Mouse (Mus musculus): ENCODE measurements around the gene Tshz2. TPM values are rescaled to one million over a fixed set of nuclear protein-coding genes. Genes with fewer than 3 reads are reported as not detected.

Gene Tshz2
- total and polyA plus RNA-seq, 2 experiments from 2014 or later, result 29.0 to 40.2 TPM

DNA sequence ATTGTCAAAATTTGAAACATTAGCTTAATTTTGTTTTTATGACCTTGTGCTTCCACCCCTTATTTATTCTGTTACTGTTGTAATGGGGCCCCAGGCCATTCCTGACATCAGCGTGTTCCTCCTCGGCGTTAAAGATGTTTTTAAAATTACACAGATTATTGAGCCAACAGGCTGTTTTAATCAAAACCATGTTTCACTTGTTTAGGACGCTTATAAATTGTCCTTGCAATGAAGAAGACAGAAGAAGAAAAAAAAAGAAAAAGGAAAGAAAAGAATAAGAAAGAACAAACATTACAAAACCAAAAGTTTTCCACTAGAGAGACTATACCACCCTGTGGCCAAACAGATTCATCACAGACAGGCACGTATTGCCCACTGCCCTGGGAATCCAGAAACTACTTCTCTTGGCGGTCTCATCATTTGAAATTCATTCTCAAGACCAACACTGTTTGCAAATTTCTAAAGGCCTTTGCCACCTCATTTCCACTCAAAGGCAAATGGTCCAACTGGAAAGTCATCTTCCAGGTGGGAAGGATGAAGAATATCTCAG, 444.2 kb downstream of the Tshz2 start:
- no peak for ATAC-seq
- no peak overlapping the region for H3K27ac ChIP-seq
- 69% methylated on average over 6 of the region's 6 CpGs for WGBS
- H3K27me3 ChIP-seq (ENCODE audit: insufficient read depth, low read length), result no peaks in the 10 kb centered on the region
- no peak overlapping the region for H3K9ac ChIP-seq (replicated peaks; ENCODE audit: low read length)
- H3K9me3 ChIP-seq (ENCODE audit: low read length), result no peaks in the 10 kb centered on the region
- no peak overlapping the region for H3K4me2 ChIP-seq (ENCODE audit: low read depth, low read length)
- TF ChIP-seq CTCF (IDR thresholded peaks at IDR 0.05; ENCODE audit: low read depth), result peak; percentile 56
- H3K4me1 ChIP-seq (ENCODE audit: insufficient read depth, low read length), result no peaks in the 10 kb centered on the region
- DNase-seq (ENCODE audit: low spot score), result peak; percentile 23
- H3K36me3 ChIP-seq (ENCODE audit: insufficient read depth, low read length), result no peaks in the 10 kb centered on the region
- H3K4me3 ChIP-seq (ENCODE audit: low read length), result no peak overlapping the region

DNA sequence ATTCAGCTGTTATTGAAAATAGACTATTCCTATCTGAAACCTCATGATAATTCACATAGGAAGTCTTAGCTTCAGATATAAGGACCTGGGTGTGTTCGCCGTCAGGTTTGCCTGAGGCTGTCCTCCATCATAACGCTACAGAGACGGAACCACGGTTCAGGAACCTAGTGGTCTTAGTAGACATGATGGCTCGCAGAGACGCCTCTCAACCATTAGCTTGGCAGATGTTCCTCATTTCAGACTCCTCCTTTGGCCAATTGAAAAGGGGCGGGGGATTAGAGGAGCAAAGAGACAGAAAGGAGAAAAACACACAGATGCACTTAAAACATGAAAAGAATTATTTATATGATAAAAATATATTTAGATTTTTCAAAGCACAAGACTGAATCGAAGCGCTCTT, 445.2 kb downstream of the Tshz2 start:
- no peaks in the 10 kb centered on the region for H3K4me1 ChIP-seq (ENCODE audit: insufficient read depth, low read length)
- no peak for TF ChIP-seq CTCF (IDR thresholded peaks at IDR 0.05; ENCODE audit: low read depth)
- no peaks in the 10 kb centered on the region for H3K9me3 ChIP-seq (ENCODE audit: low read length)
- H3K36me3 ChIP-seq (ENCODE audit: insufficient read depth, low read length), result no peaks in the 10 kb centered on the region
- no peak overlapping the region for H3K4me3 ChIP-seq (ENCODE audit: low read length)
- H3K9ac ChIP-seq (replicated peaks; ENCODE audit: low read length), result no peak overlapping the region
- DNase-seq (ENCODE audit: low spot score), result no peak
- WGBS, result 85% methylated on average over 10 of the region's 10 CpGs
- no peak overlapping the region for H3K27ac ChIP-seq
- no peaks in the 10 kb centered on the region for H3K27me3 ChIP-seq (ENCODE audit: insufficient read depth, low read length)
- H3K4me2 ChIP-seq (ENCODE audit: low read depth, low read length), result no peak overlapping the region
- ATAC-seq, result no peak

DNA sequence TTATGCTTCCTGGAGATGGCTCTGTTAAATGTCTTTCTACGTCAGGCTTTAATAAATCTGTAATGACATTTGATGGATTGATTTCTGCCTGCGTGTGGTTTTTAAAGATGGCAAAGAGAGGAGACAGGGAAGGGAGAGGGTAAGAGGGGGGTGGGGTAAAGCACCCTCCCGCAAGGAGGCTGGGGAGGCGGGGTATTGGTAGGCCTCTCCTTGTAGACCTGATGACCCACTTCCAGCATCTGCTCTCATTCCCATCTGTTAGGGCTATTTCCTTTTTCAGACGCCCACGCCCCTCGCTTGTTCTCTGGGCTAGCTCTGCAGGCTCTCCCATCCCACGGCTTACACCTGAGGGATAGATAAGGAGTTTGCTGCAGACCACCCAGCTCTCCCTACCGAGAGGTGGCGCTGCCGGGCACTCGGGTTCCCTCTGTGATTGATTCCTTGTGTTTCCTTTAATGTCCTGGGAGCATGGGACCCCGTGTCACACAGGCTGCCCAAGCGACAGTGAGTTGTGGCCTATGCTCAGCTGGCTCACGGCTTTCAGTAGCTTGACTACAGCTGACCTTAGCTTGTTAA, 445.7 kb downstream of the Tshz2 start:
- no peaks in the 10 kb centered on the region for H3K4me1 ChIP-seq (ENCODE audit: insufficient read depth, low read length)
- no peaks in the 10 kb centered on the region for H3K9me3 ChIP-seq (ENCODE audit: low read length)
- no peak overlapping the region for H3K9ac ChIP-seq (replicated peaks; ENCODE audit: low read length)
- DNase-seq (ENCODE audit: low spot score) (no peak), ATAC-seq (no peak)
- 54% methylated on average over 15 of the region's 15 CpGs for WGBS
- no peak overlapping the region for H3K4me2 ChIP-seq (ENCODE audit: low read depth, low read length)
- H3K27ac ChIP-seq, result no peak overlapping the region
- TF ChIP-seq CTCF (IDR thresholded peaks at IDR 0.05; ENCODE audit: low read depth), result peak; percentile 33
- H3K4me3 ChIP-seq (ENCODE audit: low read length), result no peak overlapping the region
- H3K27me3 ChIP-seq (ENCODE audit: insufficient read depth, low read length), result no peaks in the 10 kb centered on the region
- H3K36me3 ChIP-seq (ENCODE audit: insufficient read depth, low read length), result no peaks in the 10 kb centered on the region

DNA sequence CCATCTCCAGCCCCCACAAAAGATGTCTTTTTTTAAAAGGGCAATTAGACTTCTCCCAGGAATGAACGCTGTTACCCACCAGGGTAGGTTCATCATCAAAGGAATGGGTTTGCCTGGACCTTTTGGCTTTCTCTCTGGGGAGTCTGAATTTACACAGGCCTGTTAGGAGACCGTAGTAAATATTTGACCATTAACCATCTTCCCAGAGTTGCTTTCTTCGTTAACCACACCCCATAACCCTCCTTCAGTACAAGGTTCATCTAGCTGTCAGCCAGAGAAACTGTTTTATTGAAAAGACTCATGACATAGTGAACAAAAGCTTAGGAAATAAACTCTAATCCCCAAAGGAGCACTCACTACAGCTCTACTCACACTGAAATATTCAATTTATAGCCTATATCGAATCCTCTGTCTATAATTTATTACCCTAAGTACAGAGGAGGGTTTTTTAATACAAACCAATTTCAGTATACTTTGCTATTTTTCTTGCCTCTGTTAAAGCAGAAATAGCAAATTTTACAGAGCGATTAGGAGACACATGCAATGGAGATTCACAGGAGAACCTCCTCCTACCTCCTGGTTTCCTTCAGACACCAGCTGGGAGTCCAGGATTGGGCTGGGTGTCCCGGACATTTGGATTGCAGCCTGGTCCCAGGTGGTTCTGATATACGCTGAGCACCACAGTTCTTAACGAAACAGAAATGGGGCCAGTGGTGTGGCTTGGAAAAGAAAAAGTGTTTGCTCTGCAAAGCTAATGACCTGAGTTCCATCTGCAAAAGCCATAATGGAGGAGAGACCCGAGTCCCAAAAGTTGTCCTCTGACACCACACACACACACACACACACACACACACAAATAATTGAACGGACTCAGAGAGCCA, 459.0 kb downstream of the Tshz2 start:
- H3K27me3 ChIP-seq (ENCODE audit: insufficient read depth, low read length), result no peaks in the 10 kb centered on the region
- no peaks in the 10 kb centered on the region for H3K36me3 ChIP-seq (ENCODE audit: insufficient read depth, low read length)
- H3K9me3 ChIP-seq (ENCODE audit: low read length), result no peaks in the 10 kb centered on the region
- DNase-seq (ENCODE audit: low spot score) (no peak), ATAC-seq (no peak)
- H3K4me2 ChIP-seq (ENCODE audit: low read depth, low read length), result no peak overlapping the region
- H3K27ac ChIP-seq, result no peak overlapping the region
- TF ChIP-seq CTCF (IDR thresholded peaks at IDR 0.05; ENCODE audit: low read depth), result no peak
- H3K4me3 ChIP-seq (ENCODE audit: low read length), result no peak overlapping the region
- H3K4me1 ChIP-seq (ENCODE audit: insufficient read depth, low read length), result no peaks in the 10 kb centered on the region
- no peak overlapping the region for H3K9ac ChIP-seq (replicated peaks; ENCODE audit: low read length)
- 67% methylated on average over 10 of the region's 10 CpGs for WGBS

DNA sequence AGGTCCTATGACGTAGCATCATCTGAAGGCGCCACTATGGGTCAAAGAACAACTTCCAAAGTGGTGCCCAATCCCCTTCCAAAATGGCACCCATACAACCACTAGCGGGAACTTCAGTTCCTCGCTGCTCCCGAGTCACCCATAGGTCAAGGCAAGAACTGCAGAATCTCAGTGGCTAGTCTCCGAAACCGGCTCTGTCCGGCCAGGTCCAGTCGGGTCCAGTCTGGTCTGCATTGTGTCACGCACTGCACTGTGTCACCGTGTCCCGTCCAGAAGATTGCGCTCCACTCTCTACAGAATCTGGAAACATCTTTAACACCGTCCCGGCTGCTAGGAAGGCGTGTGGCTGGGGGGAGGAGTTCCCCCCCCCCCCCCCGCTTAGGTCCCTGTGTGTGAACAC, 461.4 kb downstream of the Tshz2 start:
- H3K27ac ChIP-seq, result no peak overlapping the region
- no peaks in the 10 kb centered on the region for H3K36me3 ChIP-seq (ENCODE audit: insufficient read depth, low read length)
- TF ChIP-seq CTCF (IDR thresholded peaks at IDR 0.05; ENCODE audit: low read depth), result no peak
- H3K4me3 ChIP-seq (ENCODE audit: low read length), result no peak overlapping the region
- no peak overlapping the region for H3K4me2 ChIP-seq (ENCODE audit: low read depth, low read length)
- H3K9ac ChIP-seq (replicated peaks; ENCODE audit: low read length), result no peak overlapping the region
- H3K4me1 ChIP-seq (ENCODE audit: insufficient read depth, low read length), result no peaks in the 10 kb centered on the region
- H3K9me3 ChIP-seq (ENCODE audit: low read length), result no peaks in the 10 kb centered on the region
- no peak for DNase-seq (ENCODE audit: low spot score)
- WGBS, result 95% methylated on average over 17 of the region's 17 CpGs
- no peaks in the 10 kb centered on the region for H3K27me3 ChIP-seq (ENCODE audit: insufficient read depth, low read length)
- no peak for ATAC-seq

DNA sequence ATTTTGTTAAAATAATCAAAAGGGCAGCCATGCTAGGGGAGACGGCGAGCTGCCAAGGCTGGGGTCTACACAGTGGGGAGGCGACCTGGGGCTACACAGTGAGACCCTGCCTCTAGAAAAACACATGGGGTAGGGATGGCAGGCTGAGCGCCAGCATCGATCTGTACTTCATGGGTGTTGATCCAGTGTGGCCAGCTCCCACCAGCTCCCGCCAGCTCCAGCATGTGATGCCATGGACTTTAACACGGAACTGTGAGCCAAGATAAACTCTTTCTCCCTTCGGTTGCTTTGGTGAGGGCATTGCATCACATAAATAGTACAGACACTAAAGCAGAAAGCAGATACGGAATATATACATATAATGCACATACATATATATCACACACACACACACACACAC, 462.1 kb downstream of the Tshz2 start:
- H3K9me3 ChIP-seq (ENCODE audit: low read length), result no peaks in the 10 kb centered on the region
- no peak overlapping the region for H3K27ac ChIP-seq
- no peaks in the 10 kb centered on the region for H3K27me3 ChIP-seq (ENCODE audit: insufficient read depth, low read length)
- H3K4me1 ChIP-seq (ENCODE audit: insufficient read depth, low read length), result no peaks in the 10 kb centered on the region
- no peaks in the 10 kb centered on the region for H3K36me3 ChIP-seq (ENCODE audit: insufficient read depth, low read length)
- no peak overlapping the region for H3K4me3 ChIP-seq (ENCODE audit: low read length)
- WGBS, result 91% methylated on average over 9 of the region's 9 CpGs
- DNase-seq (ENCODE audit: low spot score), result no peak
- TF ChIP-seq CTCF (IDR thresholded peaks at IDR 0.05; ENCODE audit: low read depth), result no peak
- no peak overlapping the region for H3K9ac ChIP-seq (replicated peaks; ENCODE audit: low read length)
- no peak for ATAC-seq
- H3K4me2 ChIP-seq (ENCODE audit: low read depth, low read length), result no peak overlapping the region

All from hindbrain, postnatal 0 days (tissue).